20 mouse cellular contexts compared by ENCODE assay signal in the genomic region with DNA sequence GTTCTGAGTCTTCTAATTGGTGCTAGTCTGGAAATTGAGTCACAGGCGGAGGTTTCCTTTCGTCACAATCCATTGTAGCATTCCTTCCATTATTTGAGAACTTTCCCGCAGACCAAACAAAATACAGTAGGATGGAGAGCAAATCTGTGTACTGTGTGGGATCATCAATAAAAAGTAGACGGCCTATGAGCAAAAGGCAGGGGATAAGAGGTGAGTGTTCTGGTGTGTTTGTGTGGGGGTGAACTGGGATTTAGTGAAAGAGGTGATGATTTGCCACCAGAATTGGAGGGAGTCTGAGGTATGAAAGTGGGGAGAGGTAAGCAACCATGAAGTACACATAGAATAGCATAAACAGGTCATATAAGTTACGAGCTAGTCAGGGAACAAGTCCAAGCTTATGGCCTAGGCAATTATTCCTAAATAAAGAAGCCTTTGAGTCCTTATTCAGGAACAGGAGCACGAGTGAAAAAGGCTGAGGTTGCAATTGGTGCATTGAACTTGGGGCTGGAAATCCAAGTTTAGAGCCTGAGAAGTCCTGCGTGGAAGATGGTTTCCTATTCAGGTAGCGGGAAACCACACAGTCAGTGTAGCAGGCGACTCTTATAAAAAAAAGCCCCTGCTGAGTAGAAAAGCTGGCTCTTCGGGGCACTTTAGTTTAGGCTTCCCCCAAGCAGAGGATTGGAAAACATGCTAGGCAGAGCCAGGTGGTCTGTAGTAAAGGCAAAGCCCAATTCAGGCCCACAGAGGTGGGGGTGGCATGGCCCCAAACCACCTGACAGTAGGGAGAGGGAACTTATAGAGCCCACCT. TPM values are rescaled to one million over a fixed set of nuclear protein-coding genes. Genes with fewer than 3 reads are reported as not detected.
"Had no signal": no experiment of that assay in that cellular context is flagged by ENCODE, and none has a peak within 500 bp of the region (broad histone marks: within the 10 kb centered on the region; RNA-seq: fewer than 3 reads in every experiment).

No protein-coding gene starts in this region.

- H3K9me3 ChIP-seq: midbrain, embryonic 10.5 days; midbrain, embryonic 13.5 days; neural tube, embryonic 13.5 days; neural tube, embryonic 15.5 days; stomach, embryonic 15.5 days had no signal

- H3K4me2 ChIP-seq: lung, embryonic 14.5 days; midbrain, embryonic 13.5 days; neural tube, embryonic 13.5 days; neural tube, embryonic 15.5 days; stomach, embryonic 15.5 days had no signal

- H3K36me3 ChIP-seq: midbrain, embryonic 10.5 days; midbrain, embryonic 13.5 days; neural tube, embryonic 13.5 days; neural tube, embryonic 15.5 days; stomach, embryonic 15.5 days had no signal

- H3K9ac ChIP-seq: lung, embryonic 14.5 days; midbrain, embryonic 13.5 days; neural tube, embryonic 13.5 days; neural tube, embryonic 15.5 days; stomach, embryonic 15.5 days had no signal

- H3K4me1 ChIP-seq: midbrain, embryonic 10.5 days; midbrain, embryonic 13.5 days; neural tube, embryonic 13.5 days; neural tube, embryonic 15.5 days; stomach, embryonic 15.5 days had no signal

- H3K4me3 ChIP-seq: midbrain, embryonic 10.5 days; midbrain, embryonic 13.5 days; myocyte; neural tube, embryonic 13.5 days; neural tube, embryonic 15.5 days; stomach, embryonic 15.5 days had no signal

- H3K27ac ChIP-seq: midbrain, embryonic 10.5 days; midbrain, embryonic 13.5 days; neural tube, embryonic 13.5 days; neural tube, embryonic 15.5 days; stomach, embryonic 15.5 days; stomach, postnatal 0 days had no signal

- ATAC-seq: midbrain, embryonic 13.5 days; midbrain, embryonic 16.5 days had no signal

- H3K27me3 ChIP-seq: midbrain, embryonic 13.5 days; neural tube, embryonic 13.5 days; neural tube, embryonic 15.5 days; stomach, embryonic 15.5 days had no signal

- DNase-seq: lung, adult 18-20 months; lung, embryonic 14.5 days; lung, postnatal 10 days; lung, postnatal 4 days; retina, postnatal 1 day; right cerebral cortex, postnatal 14 days; thymus, adult 2 months; thymus, postnatal 25 days; thymus, postnatal 4 days had no signal

RNA-seq across cellular contexts. Expression of a gene that starts 48.0 kb away (rescaled TPM):
- total RNA-seq: megakaryocyte, adult 5-6 weeks had no signal
- polyA plus RNA-seq: lung, embryonic 14.5 days; lung, embryonic 16.5 days; myocyte; stomach, embryonic 15.5 days; stomach, postnatal 0 days; thymus, adult 2 months; urinary bladder, adult 2 months had no signal
